Mouse (Mus musculus) embryo, embryonic 9.5 days (tissue): ENCODE data around the gene Mob1b.
A peak's percentile ranks its signal among the peaks of the same experiment; 100 is the strongest.

Source experiments
- DNase-seq: peaks from one replicate; pipeline ENCODE4 v3.0.0-alpha.2; 2017; ENCODE audit errors: extremely low spot score

Mob1b gene

DNA sequence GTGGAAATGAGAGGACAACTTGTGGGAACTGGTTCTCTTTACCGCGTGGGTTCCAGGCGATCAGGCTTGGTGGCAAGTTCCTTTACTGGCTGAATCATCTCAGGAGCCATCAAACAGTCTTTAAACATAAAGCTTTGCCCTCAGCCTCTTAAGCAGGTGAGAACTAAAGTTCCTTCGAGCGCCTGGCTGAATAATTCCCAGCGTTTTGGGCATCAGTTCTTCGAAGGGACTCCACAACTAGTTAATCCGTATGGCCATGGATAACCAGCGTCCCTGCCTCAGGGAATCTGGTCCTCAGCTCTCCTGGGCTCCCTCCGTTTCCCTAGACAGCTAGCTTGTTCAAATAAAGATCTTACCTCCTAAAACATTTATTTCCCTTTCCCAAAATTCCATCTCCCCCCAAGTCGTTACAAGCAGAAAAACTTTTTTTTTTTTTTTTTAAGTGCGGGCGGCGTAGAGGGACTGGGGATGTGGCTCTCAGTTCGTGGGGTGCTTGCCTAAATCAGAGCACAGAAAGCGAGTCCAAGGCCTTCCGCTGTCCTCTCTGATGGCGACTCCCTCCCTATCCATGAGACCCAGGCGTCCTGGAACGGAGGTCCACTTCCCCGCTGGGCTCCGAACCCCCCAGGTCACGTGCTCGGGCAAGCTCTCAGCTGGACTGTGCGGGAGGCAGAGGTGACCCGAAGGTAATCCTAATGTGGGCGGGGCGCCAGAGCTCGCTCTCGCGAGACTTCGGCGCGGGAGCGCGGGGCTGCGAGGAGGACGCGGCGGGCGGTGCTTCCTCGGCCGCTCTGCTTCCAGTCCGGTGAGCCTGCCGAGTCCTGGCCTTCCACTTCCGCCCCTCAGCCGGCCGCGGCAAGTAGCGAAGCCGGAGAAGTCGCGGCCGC, at the start of gene Mob1b:
TSS of gene Mob1b (plus strand) at position 740 of the 887 bp plus-strand sequence.
- DNase-seq: peak; percentile 97

GRCm38 (mm10) chr5:88674703-88675442, 45.8 kb upstream of the Mob1b start:
- DNase-seq: no peak

- DNase-seq: peak; percentile 92
These were observed 44.9 kb upstream of the Mob1b start, which contains the start of gene Grsf1 for GRCm38 (mm10) chr5:88675443-88676387. TSS of gene Grsf1 (minus strand) at chr5:88676171.

GRCm38 (mm10) chr5:88678929-88679328, 41.7 kb upstream of the Mob1b start:
- DNase-seq: no peak

DNA sequence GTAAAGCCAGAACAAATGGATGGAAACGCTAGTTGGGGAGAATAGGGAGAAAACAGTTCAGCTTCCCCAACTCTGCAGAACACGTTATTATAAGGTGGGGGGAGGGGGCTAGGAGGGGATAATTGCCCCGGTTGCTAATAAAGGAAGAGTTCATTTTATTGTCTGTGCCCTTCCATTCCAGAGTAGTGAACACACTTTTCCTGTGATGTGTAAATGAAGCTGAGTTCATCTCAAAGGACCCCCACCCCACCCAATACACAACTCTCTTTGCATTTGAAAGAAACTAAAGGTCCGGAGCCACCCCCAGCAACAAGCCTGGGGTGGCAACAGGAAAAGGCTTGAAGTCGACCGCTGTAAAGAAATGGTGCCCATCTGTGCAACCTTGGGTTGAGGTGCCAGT, 41.3 kb upstream of the Mob1b start:
- DNase-seq: no peak

- no peak for DNase-seq
These were observed 40.1 kb upstream of the Mob1b start for GRCm38 (mm10) chr5:88680567-88680966.

GRCm38 (mm10) chr5:88683706-88684105, 36.9 kb upstream of the Mob1b start:
- DNase-seq: no peak

DNA sequence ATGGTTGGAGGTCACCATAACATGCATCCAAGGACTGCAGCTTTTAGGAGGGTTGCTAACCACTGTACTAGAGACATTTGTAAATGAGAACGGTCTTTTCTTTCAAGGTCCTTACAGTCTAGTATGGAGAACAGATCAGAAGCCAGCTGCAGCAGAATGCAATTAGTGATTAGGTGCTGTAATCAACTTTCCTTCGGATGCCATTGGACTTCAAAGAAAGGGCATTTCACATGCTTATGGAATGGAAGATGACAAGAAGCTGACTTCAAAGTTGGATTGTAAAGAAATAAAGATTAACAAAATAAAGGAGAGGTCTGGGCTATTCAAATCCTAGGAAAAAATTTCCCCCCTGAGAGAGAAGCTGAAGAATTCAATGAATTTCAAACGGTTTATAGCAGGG, 36.4 kb upstream of the Mob1b start:
- DNase-seq: no peak

DNA sequence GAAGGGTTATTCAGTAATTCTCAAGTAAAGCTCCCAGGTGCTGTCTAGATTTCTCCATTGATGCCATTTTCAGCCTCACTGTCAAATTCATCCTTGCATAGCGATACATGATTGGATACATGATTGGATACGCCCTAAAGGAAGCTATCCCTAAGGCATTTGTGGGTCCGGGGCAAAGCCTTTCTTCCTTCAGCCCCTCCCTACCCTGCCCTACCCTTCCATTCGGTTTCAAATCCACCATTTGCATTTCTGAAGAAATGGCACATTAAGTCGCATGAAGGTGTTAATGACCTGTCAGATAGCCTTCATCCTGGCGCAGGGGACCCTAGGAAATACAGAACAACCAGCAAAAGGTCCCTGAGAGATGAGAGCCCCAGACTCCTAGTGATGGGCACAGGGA, 35.3 kb upstream of the Mob1b start:
- DNase-seq: no peak

DNA sequence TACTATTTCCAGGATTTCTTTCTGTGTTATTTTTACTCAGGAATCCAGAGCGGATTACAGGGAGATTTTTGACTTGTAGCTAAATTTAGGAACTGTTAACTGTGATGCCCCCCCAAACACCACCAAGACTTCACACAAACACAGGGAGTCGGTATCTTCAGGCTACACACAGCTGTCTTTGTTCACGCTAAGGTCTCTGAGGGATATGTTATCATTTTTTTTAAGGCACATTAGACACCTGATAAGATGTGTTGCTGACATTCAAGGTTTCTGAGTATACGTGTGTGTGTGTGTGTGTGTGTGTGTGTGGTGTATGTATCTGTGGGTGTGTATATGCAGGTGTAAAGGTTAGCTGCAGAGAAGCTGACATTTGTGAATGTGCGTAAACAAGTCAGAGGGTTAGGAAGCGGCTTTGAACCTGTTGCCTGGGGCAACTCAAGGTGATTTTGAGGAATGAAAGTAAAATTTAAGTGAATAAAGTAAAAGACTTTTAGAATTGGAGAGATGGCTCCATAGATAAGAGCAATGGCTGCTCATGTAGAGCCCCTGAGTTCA, 34.8 kb upstream of the Mob1b start:
- no peak for DNase-seq

DNA sequence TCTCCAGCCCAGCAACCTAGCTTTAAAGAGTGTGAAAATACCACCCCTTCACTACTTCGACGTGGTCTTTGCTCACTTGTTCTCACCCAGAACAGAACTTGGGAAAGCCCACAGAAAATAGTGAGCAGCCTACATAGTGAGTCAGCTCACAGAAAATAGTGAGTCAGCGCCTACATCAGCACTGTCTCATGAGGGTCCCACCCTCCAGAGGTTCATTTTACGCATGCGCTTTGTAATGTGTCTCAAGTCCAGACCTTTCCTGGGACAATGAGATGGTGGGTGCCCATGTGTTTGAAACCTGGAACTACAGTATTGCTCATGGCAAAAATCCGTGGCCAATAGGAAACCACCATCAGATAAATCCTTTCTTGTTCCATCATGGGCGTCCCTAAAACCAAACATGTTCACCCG, 32.7 kb upstream of the Mob1b start:
- no peak for DNase-seq

DNA sequence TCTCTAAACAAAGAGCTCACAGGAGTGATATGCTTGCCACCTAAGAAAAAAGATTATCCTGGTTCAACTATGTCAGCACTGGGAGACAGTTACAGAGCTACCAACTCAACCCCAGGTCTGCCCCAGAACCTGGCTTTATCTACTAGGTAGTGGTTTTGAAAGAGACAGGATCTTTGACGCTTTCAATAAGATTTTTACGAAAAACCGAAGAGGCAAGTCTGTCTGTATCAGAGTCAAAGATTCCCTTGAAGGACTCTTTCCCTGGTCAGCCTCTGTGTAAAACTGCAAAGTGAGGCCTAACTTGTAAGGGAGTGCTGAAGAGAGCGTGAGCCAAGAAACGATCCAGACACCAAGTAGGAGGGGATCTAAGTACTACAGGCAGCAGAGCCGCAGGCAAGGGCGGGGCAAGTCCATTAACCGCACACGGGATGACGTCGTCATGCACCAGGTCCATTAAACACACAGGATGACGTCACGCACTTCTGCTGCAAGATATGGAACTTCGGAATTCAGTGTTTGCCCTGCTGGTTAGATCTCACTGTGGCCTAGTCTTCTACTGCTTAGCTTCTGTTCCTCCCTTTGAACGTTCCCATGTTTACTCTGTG, 32.0 kb upstream of the Mob1b start:
- DNase-seq: no peak

DNA sequence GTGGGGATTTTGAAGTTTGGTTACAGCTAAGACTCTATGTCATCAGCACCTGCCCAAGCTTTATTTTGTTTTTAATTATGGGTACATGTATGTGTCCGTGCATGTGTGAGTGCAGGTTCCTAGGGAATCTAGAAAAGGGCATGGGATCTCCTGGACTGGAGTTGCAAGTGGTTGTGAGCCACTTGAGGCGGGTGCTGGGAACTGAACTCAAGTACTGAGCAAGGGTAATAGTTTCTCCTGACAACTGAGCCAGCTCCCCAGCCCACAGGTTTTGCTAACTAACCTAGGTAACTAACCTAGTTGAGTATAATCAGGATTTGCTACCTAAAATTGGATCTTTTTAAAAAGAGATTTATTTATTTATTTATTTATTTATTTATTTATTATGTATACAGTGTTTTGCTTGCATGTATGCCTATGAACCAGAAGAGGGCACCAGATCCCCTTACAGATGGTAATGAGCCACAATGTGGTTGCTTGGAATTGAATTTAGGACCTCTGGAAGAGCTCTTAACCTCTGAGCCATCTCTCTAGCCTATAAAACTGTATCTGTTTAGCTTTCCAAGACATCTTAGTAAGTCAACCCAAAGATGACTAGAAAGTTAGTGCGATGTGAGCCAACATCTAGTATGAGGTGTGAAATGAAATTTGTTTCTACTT, 31.2 kb upstream of the Mob1b start:
- DNase-seq: no peak

DNA sequence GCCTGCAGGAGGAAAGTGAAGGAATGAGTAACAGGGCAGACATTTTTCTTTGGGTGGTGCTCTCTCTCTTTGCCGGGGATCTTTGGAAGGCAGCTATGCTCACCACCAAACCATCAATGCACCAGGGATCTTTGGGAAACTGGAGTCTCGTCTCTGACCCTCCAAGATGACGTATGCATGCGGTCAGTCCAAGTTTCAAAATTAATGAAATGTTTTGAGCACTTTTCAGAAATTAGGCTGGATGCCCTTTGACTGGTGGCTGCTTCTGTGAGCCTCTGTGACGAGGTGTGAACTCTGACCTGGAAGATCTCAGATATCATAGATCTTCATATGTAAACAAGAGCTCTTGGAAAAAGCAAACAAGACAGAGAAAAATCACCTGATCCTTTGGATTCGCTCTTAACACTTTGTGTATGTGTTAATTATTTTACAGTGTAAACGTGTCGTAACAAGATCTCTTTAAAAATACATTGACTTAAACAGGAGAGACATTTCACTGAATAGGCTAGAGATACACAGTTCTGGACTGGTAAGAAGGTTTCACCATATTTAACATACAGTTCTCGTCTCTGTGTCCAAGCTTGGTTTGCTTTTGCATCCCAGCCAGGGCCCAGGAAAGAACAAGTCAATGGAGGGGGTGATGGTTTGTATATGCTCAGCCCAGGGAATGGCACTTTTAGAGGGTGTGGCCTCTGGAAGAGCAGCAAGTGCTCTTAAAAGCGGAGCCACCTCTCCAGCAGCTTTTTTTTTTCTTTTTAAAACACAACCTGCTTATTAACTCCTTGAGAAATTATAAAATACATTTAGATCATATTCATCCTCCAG, 29.8 kb upstream of the Mob1b start:
- DNase-seq: no peak

DNA sequence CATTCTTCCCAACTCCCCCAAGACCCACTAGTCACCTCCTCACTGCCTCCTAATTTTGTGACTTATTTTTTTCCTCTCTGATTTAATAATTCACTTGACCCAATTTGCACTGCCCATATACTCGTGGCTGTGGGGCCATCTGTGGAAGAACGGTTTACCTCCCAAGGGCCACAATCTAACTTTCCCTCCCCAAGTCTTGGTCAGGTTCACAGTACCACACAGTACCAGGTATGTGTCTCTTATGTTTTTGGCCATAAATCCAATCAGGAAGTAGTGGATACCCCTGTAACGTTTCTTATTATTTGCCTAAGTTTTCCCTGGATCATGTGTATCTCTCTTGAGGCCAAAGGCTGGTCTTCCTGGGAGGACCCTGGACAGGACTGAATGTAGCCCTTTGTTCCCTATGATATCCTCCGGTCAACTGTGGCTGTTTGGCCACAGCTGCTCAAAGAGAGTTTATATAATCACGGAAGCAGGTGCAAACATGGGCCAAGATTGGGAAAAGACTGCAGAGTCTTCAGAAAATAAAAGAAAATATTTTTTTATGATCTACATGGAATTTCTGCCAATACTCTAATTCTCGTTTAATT, 29.1 kb upstream of the Mob1b start:
- no peak for DNase-seq

DNA sequence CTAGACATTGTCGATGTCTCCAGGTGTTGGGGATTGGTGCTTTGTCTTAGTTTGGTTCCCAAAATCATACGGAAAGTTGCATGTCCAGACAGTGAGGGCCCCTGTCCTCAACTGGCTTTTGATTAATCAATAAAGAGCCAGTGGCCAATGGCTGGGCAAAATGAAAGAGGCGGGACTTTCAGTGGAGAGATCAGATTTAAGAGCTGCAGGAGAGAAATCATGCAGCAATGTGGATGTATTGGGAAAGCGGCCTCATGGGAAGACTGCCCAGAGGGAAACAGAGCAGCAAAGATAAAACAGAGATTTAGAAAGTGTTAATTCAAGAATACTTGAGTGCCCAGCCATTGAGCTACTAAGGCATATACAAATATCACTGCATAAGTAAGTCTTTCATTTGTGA, 28.1 kb upstream of the Mob1b start:
- DNase-seq: no peak

- no peak for DNase-seq
These were observed 27.6 kb upstream of the Mob1b start for GRCm38 (mm10) chr5:88693057-88693456.

GRCm38 (mm10) chr5:88697291-88697690, 23.4 kb upstream of the Mob1b start:
- DNase-seq: no peak

DNA sequence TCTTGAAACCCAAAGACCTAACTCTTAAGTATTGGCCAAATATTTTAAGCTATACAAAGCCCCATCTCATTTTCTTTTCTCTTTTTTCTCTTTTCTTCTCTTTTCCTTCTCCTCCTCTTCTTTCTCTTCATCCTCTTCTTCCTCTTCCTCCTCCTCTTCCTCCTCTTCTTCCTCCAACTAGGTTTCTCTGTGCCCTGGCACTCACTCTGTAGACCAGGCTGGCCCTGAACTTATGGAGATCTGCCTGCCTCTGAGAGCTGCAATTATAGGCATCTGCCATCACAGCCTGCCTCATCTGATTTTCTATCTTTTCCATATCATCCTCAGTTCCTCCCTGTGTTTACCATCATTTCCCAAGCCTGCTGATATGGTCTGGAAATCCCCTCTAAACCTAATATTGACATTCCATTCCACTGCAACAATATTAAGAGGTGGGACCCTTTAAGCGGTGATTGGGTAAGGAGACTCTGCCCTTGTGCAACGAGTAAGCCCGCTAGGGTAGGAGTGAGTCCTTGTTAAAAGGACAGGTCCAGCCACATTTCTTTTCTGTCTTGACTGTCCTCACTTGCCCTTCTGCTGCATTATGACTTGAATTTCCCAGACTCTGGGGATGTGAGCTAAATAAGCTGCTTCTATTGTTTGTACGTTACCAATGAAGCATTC, 21.3 kb upstream of the Mob1b start:
- no peak for DNase-seq
